Mouse (Mus musculus) frontal cortex, postnatal 10 days (tissue): ENCODE data around the gene Tas2r121.
"Not testable (repeated sequence)": the region's sequence is repeated elsewhere in the genome, so short reads cannot be mapped to it uniquely, and the experiment has no call there.

Experiments
- DNase-seq, 2 experiments: peaks; one replicate each; pipeline ENCODE4 v3.0.0; 2022; ENCODE audit warnings: low spot score in 2 of 2, mixed read lengths in 1 of 2

Tas2r121 gene

GRCm38 (mm10) chr6:132700907-132701306, at the start of gene Tas2r121:
TSS of gene Tas2r121 (minus strand) at chr6:132701007.
- no peak for DNase-seq

GRCm38 (mm10) chr6:132750206-132750605, 49.4 kb upstream of the Tas2r121 start:
- DNase-seq = no peak

GRCm38 (mm10) chr6:132737935-132738334, 37.1 kb upstream of the Tas2r121 start, which contains the start of gene Tas2r115:
TSS of gene Tas2r115 (minus strand) at chr6:132738035.
- DNase-seq = no peak

GRCm38 (mm10) chr6:132711828-132712227, 11.0 kb upstream of the Tas2r121 start, which contains the start of gene Tas2r122:
TSS of gene Tas2r122 (minus strand) at chr6:132711928.
- no peak for DNase-seq

- DNase-seq = not testable (repeated sequence)
Measured at GRCm38 (mm10) chr6:132691596-132691995, 9.2 kb downstream of the Tas2r121 start.

GRCm38 (mm10) chr6:132656653-132657052, 44.2 kb downstream of the Tas2r121 start, which contains the start of gene Tas2r120:
TSS of gene Tas2r120 (plus strand) at chr6:132656953.
- no peak for DNase-seq

GRCm38 (mm10) chr6:132651426-132651825, 49.4 kb downstream of the Tas2r121 start, which contains the start of gene A630073D07Rik:
TSS of gene A630073D07Rik (minus strand) at chr6:132651526.
- no peak for DNase-seq
